Mouse (Mus musculus): ENCODE data around the gene Olfr1156.

Olfr1156 gene

DNA sequence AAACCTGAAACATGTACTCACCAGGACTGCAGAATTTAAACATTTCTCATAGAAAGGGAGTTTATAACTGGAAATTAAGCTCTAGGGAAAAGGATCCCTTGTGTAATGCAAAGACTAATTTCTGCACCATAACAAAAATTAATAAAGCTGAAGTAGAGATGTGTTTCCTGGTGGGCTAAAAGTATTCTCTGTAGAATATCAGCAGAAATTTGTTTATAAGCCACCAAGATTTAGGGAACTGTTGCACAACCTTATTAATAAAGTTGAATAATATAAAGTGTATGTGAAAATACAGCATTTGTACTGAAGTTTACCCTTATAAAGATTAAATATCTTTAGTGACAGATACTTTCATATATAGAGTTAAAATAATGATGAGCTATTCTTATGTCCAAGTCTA, at the start of gene Olfr1156:
Gene Olfr1156 (minus strand): TSS at position 101 of the 400 bp plus-strand sequence.

DNA sequence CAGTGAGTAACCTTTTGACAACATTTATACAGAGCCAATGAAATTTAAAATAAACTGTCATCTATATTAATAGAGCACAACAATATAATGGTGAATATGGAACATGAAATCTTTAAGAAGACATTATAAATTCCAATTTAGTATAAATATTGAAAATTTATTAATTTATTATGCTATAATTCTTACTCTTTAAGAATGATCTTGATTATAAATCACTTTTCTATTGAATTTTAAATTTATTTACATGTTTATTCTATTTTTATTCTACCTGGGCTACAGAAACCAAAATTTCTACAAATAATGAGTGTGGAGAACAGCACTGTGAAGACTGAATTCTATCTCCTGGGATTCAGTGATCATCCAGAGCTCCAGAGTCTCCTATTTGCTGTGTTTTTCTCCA, 36.9 kb upstream of the Olfr1156 start, which contains the start of gene Olfr1158:
Gene Olfr1158 (plus strand): TSS at position 301 of the 400 bp plus-strand sequence.

DNA sequence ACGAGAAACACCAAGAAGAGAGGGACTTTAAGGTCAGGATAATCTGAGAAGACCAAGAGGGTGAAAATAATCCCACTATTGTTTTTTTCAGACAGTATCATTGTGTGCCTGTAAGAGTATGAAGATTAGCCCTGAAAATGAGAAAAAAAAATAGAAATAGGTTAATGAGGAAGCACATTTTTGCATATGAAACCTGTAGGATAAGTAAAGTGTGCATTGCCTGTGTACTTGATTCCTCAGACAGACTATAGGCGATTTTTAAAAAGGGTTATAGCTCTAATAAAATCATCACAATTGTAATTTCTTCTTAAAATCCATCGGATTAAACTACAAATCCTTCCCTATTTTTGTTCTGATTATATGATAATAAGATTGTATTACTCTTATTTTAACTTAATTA, 21.7 kb upstream of the Olfr1156 start, which contains the start of gene Olfr74:
Gene Olfr74 (minus strand): TSS at position 101 of the 400 bp plus-strand sequence.
- WGBS = 72% methylated on average over 3 of the region's 3 CpGs

DNA sequence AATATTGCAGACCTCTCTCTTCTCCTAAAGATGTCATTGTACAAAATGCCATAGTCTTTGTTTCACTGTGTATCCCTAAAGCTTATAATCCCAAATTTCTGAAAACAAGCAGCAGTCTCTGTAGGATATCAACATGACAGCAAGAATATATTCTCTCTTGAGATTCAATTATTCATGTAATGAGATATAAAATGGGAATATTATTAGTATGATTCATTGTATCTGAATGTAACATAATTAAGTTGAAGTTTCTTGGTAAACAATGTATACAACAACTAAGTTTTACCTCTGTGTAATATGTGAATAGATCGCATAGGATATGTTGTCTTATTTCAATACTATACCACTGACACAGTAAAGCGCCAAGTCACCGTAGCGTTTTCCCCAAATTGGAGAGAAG, 15.3 kb upstream of the Olfr1156 start, which contains the start of gene Olfr1157:
Gene Olfr1157 (minus strand): TSS at position 101 of the 400 bp plus-strand sequence.
- 95% methylated on average over 4 of the region's 4 CpGs for WGBS

DNA sequence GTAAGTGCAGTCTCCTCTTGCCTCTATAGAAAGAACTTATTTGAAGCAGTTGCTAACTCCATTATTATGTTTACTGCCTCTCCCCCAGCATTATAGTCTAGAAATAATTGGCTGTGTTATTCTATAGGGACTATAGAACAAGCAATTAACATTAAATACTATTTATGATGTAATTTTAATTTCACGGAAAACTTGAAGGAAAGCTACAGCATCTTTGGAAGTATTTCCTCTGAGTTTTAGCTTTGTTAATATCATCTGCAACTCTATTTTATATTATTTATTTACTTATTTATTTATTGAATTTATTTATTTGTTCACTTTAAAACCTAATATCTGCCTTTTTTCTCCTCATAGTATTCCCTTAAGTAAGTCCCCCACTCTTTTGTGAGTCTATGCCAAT, 7.9 kb downstream of the Olfr1156 start, which contains the start of gene Olfr1155:
Gene Olfr1155 (minus strand): TSS at position 101 of the 400 bp plus-strand sequence.
- WGBS = 100% methylated on average over 1 of the region's 1 CpGs

DNA sequence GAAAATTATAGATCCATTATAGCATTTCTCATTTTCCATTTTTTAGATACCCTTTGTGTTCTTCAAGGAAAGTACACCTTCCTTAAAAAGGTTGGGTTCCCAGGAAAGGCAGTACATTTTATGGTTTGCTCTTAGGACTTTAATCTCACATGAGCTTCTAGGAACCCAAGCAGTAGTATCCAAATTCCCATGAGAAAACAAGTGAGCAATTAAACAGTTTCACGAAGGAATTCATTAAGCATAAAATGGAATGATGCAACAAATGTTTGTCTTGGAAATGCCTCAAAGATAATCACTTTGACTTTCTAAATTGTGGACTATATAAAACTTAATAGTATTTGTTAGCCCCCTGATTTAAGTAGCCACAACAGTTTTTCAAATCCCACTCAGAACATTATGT, 47.8 kb downstream of the Olfr1156 start, which contains the start of gene Olfr1154:
Gene Olfr1154 (minus strand): TSS at position 101 of the 400 bp plus-strand sequence.
- WGBS = 85% methylated on average over 1 of the region's 1 CpGs
